Mouse (Mus musculus) adrenal gland, postnatal 25 days (tissue): ENCODE results near the gene Fyn. TPM values are rescaled to one million over a fixed set of nuclear protein-coding genes. Genes with fewer than 3 reads are reported as not detected.

Experiments
- DNase-seq: peaks from one replicate; pipeline ENCODE4 v3.0.0; 2021; ENCODE audit warnings: mixed read lengths
- total RNA-seq: library from RNA; stranded (reverse); gene quantifications from 2 replicates; pipeline ENCODE4 v1.2.3, GENCODE M21; 2021

The Fyn gene
- total RNA-seq, 1 experiment from 2014 or later: 47.7 TPM

DNA sequence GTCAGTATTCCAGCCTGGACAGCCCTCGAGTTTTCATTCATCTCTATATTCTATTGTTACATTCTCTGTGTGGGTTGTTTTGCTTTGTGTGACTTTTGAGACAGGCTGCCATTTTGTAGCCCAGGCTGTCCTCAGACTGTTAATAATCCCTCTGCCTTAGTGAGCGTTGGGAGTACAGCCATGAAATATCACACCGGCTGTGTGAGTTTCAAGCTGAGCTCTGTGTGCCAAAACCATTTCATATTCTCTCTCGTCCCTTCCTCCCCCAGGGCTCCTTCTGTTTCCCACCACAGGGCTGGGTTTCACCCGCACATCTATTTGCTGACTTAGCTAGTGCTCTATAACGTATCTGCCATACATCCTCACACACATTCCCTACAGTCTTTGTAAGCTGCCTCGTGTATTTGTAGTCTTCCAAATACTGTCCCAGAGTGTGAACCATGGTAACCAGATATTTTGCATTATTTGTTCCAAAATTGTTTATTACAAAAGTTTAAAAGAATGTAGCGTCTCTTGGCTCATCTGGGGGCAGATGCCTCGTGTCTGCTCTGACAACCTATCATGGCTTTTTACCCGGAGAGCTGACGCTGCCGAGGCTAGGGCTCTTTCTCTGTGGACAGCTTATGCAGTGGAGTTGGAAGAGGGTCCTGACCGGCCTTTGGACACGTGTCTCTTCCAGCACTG lies 144.1 kb downstream of the Fyn start:
- DNase-seq: no peak

DNA sequence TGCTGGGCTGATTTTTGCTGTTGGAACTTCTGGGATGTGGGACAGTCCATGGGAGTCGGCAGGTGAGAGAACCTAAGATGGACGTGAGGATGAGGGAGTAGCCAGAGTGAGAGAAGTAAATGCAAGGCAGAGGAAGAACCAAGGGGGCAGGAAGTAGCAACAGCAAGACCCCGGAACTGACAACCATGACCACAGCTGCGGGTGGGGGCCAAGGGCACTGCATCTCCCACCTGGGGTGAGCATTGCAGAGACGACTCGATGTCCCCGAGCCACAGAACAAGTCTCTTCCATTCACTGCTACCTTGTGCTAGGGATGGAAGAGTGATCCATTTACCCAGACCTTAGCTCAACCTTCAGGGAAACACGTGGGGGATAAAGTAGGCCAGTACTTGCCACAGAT lies 146.3 kb downstream of the Fyn start:
- no peak for DNase-seq

DNA sequence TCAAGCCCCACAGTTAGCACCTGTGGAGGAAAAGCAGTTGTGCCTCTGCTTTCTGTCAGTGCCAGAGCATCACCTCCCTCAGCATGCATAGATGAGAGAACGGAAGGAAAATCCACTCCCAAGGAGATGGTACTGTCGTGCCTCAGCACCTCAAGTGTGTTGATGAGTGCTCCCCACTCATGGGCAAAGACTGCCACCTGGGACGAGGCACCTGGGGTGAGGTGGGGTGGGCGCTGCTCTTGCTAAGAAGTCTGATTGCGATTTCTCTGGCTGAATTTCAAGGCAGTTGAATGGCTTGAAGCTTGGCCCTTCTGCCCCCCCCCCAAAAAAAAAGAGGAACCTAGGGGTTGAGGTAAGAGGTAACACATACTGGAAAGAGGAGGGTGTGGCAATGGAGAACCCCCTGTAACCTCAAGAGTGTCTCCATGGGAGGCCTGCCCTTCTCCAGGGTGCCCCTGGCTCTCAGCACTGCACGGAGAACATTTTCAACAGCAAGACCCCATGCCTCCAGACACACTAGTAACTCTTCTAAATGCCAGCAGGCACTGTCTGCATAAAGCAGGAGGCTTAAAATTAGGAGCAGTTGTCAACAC lies 148.0 kb downstream of the Fyn start:
- DNase-seq: no peak

DNA sequence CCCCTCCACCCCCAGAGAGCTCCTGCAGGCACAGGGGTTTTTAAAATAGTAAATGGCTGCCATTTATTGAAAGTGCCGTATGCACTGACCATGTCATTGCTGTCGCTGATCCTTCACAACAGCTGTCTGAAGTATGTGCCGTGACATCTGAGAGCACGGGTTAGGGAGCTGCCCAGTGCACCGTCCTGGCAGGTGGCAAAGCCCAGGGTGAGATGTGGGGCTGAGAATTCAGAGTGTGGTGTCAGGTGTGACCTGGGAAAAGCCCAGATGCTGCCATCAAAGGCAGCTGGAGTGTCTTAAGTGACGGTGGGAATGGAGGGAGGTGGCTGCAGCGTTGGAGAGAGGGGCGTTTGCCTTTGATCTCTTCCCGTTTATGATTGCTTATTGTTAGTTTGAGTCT lies 148.7 kb downstream of the Fyn start:
- DNase-seq: no peak

DNA sequence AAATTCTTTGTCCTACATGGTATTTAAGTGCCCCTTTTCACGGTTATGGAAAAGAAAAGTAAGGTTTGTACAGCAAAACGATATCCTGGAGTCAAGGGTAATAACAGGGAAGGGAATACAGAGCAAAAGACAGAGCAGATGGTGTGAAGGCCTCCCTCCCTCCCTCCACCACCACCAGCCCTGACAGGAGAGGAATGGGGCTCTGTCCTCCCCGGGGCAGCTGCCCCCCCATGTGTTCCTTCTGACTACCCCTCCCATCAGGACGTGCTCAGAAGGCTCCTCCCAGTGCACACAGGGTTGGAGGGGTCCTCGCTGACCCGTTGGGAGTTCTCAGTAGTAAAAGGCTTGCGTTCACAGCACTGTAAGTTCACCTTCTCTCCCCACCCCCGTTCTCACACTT lies 149.6 kb downstream of the Fyn start:
- DNase-seq: no peak

DNA sequence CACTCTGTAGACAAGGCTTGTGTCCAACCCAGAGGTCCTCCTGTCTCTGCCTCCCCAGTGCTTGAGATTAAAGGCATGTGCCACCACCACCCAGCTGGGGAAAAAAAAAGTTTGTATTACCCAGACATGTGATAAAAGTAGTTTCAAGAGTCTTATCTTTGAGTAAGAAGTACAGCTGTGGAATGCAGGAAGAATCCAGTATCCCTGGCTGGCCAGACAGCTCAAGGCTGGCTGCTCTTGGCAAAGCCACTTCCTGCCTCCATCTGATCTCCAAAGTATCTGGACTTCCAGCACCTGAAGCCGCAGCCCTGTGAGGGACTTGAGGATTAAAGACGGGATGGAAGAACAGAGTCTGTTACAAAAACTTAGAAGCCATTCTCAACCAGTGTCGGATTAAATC lies 150.2 kb downstream of the Fyn start:
- no peak for DNase-seq

DNA sequence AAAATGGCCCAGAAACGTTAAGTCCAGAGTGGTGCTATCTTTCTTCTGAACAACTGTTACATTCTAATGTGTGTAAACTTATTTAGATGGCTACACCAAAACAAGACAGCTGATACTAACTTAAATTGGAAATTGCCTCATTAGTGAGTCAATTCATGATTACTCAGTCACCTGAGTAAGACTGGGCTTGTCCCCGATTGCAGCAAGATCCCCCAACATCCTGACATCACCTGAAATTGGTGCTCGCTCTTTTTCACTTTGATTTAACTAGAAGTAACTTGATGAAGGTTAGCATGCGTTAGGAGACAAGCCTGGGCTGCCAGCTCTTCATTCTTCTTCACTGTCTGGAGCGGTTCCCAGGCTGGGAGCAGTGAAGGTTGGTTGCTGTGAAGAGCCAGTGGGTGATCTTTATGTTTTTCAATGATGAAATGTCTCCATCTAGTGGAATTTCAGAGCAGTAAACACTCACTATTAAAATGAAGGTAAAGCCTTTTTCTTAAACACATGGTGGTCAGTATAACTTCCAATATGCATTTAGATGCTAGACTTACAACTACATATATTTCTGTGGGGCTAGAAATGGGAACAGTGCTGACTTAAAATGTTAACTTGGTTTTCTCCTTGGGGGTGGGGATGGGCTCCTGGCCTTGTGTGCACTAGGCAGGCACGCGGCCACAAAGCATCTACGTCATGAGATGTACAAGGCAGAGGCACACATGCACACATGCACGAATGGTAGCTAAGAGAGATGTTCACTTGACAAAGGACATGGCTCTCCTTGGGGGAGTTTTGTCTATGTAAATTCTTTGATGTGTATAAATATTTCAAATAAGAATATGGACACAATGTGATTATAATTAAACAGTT lies 151.7 kb downstream of the Fyn start:
- peak; percentile 68 for DNase-seq

DNA sequence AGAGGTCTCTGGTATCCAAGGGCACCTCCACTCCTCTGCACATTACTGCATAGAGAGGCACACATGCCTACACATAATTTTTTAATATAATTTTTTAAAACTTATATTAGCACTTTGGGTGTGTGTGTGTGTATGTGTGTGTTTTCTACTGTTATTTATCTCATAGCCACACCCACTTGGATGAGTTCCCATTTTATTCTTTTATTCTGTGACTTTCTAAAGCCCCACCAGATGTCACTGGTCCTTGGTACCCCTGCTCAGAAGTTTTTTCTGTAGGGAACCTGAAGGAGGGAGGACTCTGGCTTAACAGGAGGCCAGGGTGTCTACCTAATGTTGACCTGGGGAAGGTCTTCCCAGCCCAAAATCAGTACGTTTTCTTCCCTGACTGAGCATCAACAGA lies 152.7 kb downstream of the Fyn start:
- DNase-seq: no peak

DNA sequence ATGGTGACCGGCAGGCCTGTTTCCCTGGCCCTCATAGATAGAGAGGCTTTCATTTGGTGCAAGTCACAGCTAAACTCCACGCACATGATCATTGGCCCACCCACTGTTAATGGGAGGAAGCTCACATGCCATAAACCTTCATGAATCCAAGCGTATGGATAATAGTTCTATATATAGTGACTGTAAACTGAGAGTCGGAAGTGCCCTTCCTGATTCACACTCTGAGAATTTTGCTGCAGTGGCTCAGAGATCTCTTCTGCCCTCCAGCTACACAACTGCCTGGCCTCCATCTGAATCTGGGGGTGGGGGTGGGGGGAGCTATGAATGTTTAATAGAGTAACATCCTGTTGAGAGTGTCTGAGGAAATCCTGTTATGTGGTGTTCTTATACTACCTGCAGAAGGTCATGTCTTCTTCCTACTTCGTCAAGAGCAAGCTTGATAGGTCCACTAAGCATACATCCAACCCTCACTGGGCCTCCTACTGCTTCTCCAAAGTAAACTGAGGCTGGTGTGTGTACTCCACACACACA lies 153.3 kb downstream of the Fyn start:
- DNase-seq: no peak

DNA sequence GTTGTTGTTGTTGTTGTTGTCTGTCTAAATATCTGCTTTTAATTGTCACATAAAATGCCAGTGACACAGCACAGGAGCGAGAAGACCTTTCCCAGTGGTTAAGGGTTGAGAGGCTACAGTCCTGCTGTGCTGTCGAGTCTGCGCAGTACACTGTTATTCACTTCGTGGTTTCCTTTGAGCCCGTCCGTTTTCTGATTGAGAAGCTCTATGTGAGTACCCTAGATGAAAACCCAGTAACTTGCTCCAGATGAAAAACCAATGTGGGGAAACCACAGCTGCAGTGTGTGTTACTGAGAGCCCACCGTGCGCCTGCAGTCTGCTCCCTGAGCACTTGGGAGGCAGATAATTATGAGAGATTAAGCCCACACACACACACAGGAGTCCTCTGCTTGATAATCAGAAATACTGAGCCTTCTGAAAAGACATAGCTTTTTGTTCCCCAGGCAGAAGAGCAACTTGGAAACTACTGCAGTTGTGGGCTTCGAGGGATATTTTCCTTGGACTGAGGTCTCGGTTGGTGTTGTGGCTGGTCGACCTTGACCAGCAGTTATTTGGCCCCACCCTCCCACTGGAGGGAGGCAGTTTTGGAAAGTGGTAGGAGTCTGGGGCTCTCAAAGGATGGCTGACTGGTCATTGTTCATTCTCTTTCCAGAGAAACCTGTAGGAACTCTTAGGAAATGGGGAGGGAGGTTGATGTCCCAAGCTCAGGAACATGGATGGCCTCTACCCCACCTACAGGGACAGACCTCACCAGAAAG lies 154.4 kb downstream of the Fyn start:
- DNase-seq: no peak

DNA sequence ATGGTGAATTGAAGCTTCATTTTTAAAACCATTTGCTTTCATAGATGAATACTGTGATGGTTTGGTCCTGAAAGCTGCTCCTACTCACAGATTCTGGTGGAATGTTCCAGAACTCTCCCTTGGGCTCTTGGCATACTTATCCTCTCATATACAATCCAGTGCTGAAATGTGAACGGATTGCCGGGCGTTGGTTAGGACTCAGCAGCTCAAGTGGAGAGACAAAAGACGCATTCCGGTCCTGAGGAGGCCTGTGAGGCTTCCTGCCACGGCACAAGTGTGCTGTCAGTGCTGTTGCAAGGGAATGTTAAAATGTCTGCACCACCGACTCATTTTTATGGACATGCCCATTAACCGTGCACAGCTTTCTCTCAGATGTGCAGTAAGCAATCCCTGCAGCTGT lies 155.7 kb downstream of the Fyn start:
- no peak for DNase-seq

DNA sequence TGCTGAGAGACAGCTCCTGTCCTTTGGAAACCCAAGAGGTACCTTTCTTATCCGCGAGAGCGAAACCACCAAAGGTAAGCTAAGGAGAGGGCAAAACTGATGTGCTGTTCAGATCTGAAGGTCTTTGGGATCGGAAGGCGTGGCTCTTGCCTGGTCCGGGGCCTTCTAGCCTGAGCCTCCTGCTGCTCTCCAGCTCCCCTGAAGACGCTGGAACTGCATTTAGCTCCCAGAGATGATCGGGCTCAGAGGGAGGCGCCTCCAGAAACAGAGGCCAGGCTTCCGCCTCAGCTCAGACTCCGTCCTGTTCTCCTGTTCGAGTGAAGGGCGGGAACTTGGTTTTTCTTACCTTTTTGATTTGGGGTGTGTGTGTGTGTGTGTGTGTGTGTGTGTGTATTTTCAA lies 156.8 kb downstream of the Fyn start:
- no peak for DNase-seq

DNA sequence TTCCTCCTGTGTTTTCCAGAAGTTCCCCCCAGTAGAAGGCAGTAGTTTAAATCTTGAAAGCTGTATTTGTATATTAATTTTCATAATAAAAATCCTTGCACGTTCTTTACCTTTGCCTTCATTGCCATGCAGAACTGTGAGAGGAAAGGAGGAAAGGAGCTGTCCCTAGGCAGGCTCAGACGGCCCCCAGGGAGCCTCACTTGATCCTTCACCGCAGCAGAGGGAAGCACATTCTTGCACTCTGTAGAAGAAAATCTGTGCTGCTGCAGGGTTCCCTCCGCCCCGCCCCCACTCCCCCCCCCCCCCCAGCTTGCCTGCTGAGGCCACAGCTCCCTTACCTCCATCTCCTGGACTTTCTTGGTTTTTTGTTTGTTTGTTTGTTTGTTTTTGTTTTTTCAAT lies 158.5 kb downstream of the Fyn start:
- no peak for DNase-seq

DNA sequence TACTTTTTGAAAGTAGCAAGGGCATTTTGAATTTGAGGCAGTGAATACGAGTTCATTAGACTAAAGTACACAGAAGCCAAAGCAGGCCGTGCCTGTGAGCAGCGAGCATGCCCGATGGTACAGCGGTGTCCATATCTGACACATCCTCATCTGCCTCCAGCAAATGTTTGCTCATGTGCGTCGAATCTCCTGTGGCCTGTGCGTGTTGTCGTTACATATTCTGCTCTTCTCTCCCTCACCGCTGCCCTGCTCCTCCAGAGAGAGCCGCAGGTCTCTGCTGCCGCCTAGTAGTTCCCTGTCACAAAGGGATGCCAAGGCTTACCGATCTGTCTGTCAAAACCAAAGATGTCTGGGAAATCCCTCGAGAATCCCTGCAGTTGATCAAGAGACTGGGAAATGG lies 160.5 kb downstream of the Fyn start:
- DNase-seq: no peak

DNA sequence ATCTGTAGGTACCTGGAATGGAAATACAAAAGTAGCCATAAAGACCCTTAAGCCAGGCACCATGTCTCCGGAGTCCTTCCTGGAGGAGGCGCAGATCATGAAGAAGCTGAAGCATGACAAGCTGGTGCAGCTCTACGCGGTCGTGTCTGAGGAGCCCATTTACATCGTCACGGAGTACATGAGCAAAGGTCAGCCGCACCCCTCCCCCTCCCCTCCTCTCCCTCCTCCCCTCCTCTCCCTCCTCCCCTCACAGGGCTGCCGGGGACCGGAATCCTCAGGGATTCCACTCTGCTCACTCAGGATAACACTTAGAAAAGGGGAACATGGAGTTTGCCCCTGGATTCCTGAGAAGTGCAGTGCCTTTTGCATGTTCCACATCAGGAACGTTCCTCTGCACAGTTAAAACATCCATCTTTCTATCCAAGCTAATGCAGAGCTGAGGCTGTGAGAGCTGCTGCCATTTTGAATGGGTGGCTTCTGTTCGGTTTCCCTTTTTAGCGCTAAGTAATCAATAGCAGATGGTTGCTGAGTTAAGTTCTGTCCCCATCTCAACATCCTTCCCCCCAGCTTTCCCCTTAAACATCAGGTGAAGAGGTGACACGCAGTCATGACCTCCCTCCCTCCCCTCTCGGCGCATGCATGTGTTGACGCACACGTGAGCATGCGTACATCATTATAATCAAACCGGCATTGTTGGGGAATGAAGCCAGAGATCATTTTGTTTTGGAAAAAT lies 163.5 kb downstream of the Fyn start:
- no peak for DNase-seq

DNA sequence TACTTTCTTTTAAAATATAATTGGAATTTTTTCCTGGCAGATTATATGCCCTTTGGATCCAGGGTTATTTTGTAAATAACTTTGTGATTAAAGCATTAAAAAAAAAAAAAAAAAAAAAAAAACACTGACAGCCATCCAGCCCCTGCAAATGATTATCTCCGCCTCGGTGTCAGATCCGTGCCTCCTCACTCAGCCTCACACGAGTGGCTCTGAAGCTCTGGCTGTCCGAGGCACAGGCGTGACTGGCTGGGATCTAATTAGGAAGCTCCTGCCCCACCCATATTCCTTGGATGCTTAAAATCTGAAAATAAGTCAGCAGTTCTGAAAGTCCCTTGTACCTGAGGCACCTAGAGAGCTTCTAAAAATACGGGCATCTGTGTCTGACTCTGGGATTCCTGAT lies 164.2 kb downstream of the Fyn start:
- DNase-seq: no peak

DNA sequence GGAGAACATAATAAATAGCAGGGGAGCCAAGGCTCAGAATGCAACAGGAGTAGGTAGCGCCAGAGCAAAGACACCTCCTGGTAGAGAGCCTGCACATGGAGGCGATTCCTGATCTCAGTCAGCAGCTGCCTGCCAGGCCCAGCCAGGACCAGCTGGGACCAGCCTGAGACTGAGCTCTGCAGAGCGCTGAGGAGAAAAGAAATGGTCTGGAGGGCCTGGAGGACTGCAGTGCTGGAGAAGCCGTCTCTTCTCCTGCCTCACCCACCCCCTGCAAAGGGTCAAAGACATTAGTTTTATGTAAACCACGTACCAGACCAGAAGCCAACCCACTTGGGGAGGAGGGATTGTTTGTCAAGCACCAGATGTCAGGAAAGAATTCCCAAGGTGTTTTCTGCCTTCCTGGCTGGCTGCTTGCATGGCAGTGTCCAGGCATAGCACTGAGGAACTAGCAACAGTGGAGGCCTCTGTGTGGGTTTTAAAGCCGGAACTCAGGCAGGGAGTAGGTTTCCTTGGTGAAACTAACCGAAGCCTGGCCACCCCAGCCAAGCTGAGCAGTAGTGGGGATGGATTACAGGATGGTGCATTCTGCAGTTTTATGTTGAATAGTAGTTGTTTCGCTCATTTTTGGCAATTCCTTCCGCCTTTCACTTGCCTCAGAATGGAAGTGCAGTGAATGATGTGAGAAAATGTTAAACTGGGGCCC lies 165.8 kb downstream of the Fyn start:
- DNase-seq: no peak

DNA sequence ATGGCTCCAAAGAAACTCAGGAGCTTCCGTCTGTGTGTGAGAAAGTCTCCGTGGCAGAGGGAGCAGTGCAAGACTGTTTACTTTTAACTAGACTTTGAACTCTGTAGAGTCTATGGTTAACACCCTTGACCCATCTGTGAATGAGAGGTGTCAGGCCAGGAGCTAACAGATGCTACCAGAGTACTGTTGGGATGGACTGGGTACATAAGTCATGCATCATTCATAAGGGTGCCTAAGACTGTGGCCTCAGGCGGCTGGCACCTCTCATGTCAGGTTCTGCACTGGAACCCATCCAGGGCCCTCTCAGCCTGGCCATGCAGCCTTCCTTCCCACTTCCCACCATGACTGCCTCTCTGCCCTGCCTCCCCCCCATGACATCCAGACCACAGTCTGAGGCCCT lies 166.7 kb downstream of the Fyn start:
- DNase-seq: no peak

DNA sequence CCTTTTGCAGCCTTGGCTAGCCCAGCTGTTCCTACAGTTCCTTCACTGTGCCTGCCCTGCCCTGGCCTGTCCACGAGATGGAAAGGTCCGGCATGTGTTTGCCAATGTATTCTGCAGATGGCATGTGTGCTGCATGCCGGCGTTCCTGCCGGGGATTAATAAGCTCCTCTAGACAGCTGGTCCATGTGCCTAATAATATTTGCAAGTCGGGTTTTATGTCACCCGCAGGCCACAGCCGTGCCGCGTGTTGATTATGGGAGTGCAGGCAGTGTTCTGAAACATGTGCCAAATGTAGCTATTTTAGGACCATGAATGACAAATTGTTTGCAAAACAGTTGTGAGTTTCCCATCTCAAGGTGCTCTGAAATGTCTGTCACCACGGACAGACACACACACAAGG lies 167.6 kb downstream of the Fyn start:
- no peak for DNase-seq

DNA sequence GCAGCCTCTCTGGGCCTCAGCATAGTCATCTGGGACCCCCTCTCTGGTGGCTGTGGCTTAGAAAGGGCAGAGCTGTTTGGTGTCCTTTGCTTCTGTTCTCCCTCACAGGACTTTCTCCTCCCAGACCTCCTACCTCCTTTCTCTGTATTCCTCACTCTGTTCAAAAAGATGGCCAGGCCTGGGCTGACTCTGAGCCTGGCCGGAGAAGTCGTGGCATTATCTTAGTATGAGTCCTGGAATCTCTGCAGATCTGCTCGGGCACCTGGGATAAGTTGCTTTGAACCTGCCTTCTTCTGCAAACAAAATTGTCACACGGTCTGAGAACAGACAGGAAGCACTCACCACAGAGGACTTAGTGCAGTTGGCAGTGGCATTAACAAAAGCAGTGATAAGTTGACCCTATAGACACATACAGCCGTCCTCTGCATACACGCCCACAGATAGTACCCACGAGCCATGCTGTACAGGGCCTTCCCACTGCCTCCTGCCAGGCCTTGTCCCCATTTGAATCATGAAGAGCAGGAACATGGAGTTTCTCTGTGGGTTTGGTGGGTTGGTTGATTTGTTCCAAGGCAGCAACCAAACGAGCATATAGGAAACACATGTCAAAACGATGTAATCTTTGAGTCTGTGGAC lies 171.5 kb downstream of the Fyn start:
- DNase-seq: no peak

DNA sequence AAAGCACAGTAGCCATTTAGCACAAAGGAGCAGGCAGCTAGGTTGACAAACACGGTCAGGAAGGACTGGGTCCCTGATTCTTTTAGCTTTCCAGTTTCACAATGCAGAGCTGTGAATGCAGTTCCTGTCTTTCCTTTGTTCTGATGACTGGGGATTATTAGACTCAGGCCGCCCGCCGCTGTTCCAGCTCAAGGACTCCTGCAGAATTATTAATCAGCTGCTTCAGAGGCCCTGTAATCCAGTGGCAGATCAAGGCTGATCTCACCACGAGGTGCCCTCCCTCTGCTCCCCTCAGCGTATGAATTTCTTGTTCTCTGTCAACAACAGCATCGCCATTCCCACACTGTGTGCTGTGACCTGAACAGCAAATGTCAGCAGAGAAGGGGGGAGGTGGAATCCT lies 172.3 kb downstream of the Fyn start:
- peak; percentile 72 for DNase-seq
